Mouse (Mus musculus) MEL (cell line): ENCODE results near the gene Golga3. TPM values are rescaled to one million over a fixed set of nuclear protein-coding genes. Genes with fewer than 3 reads are reported as not detected.

ENCODE experiments used
- DNase-seq: peaks from one replicate; pipeline ENCODE4 v3.0.0; 2011; ENCODE audit warnings: low read depth, low spot score
- H3K27ac ChIP-seq: 2 replicates; pipeline ENCODE4 v1.5.1; 2012; ENCODE audit warnings: low read depth, mild to moderate bottlenecking, control low read depth, low read length, moderate library complexity; ENCODE audit not compliant: control insufficient read depth
- H3K27me3 ChIP-seq, 2 experiments: fragments of 150-350 bp in 1 of 2; sonication (generic) in 1 of 2; 2 replicates each; pipeline ENCODE4 v1.6.1; 2012; ENCODE audit warnings: low read length in 2 of 2, mild to moderate bottlenecking in 2 of 2, improper control_type of control experiment in 1 of 2, moderate library complexity in 1 of 2; ENCODE audit not compliant: insufficient read depth in 2 of 2, control insufficient read depth in 1 of 2
- H3K36me3 ChIP-seq, 2 experiments: 2 replicates each; pipeline ENCODE4 v1.6.1; 2012 to 2014; ENCODE audit warnings: low read length in 2 of 2, improper control_type of control experiment in 1 of 2, inconsistent platforms in 1 of 2, mild to moderate bottlenecking in 1 of 2; ENCODE audit not compliant: insufficient read depth in 2 of 2, control insufficient read depth in 1 of 2
- H3K4me1 ChIP-seq, 2 experiments: fragments of 150-350 bp in 1 of 2; sonication (generic) in 1 of 2; 2 replicates each; pipeline ENCODE4 v1.6.1; 2012; ENCODE audit warnings: low read length in 2 of 2, improper control_type of control experiment in 1 of 2, mild to moderate bottlenecking in 1 of 2; ENCODE audit not compliant: insufficient read depth in 2 of 2, control insufficient read depth in 1 of 2
- H3K4me3 ChIP-seq, 2 experiments: fragments of 150-350 bp in 1 of 2; sonication (generic) in 1 of 2; 2 replicates each; pipeline ENCODE4 v1.5.1; 2012; ENCODE audit warnings: low read depth in 2 of 2, low read length in 2 of 2, mild to moderate bottlenecking in 2 of 2, moderate library complexity in 2 of 2, control low read depth in 1 of 2, improper control_type of control experiment in 1 of 2; ENCODE audit not compliant: control insufficient read depth in 1 of 2, insufficient read depth in 1 of 2
- H3K79me2 ChIP-seq: 2 replicates; pipeline ENCODE4 v1.6.1; 2012; ENCODE audit warnings: mild to moderate bottlenecking, low read length, moderate library complexity; ENCODE audit not compliant: control insufficient read depth, poor library complexity, insufficient read depth
- H3K9ac ChIP-seq: 2 replicates; pipeline ENCODE4 v1.6.1; 2012; ENCODE audit warnings: low read depth, mild to moderate bottlenecking, control low read depth, low read length, moderate library complexity; ENCODE audit not compliant: control insufficient read depth, poor library complexity, severe bottlenecking
- H3K9me3 ChIP-seq: fragments of 150-350 bp; sonication (generic); replicated peaks from 2 replicates; pipeline ENCODE4 v1.6.1; 2012; ENCODE audit warnings: mild to moderate bottlenecking, low read length, improper control_type of control experiment, moderate library complexity; ENCODE audit not compliant: insufficient read depth
- CHD1 ChIP-seq: IDR thresholded peaks from 2 replicates; pipeline ENCODE4 v1.6.1; 2012; ENCODE audit warnings: low read depth, mild to moderate bottlenecking, inconsistent platforms, low read length, improper control_type of control experiment
- ELF1 ChIP-seq: IDR thresholded peaks from 2 replicates; pipeline ENCODE4 v1.6.1; 2014; ENCODE audit warnings: low read depth, mild to moderate bottlenecking, inconsistent platforms, low read length, improper control_type of control experiment, moderate library complexity
- EP300 ChIP-seq, 2 experiments: IDR thresholded peaks; 2 replicates each; pipeline ENCODE4 v1.6.1; 2011; ENCODE audit warnings: improper control_type of control experiment in 2 of 2, low read length in 2 of 2, low read depth in 1 of 2, mild to moderate bottlenecking in 1 of 2
- ETS1 ChIP-seq: IDR thresholded peaks from 2 replicates; pipeline ENCODE4 v1.6.1; 2012; ENCODE audit warnings: low read depth, mild to moderate bottlenecking, inconsistent platforms, low read length, improper control_type of control experiment, moderate library complexity
- GATA1 ChIP-seq: IDR thresholded peaks from 2 replicates; pipeline ENCODE4 v1.6.1; 2011; ENCODE audit warnings: low read depth, low read length, improper control_type of control experiment
- KAT2A ChIP-seq: conservative IDR thresholded peaks from 2 replicates; pipeline ENCODE4 v1.6.1; 2012; ENCODE audit warnings: low read depth, low read length, improper control_type of control experiment, inconsistent platforms
- MEF2A ChIP-seq: IDR thresholded peaks from 2 replicates; pipeline ENCODE4 v1.6.1; 2014; ENCODE audit warnings: low read depth, mild to moderate bottlenecking, inconsistent platforms, low read length, improper control_type of control experiment; ENCODE audit not compliant: poor library complexity, insufficient replicate concordance, severe bottlenecking; ENCODE audit errors: extremely low read depth
- MXI1 ChIP-seq: IDR thresholded peaks from 2 replicates; pipeline ENCODE4 v1.6.1; 2011; ENCODE audit warnings: mild to moderate bottlenecking, low read depth, low read length, improper control_type of control experiment
- MYB ChIP-seq: IDR thresholded peaks from 2 replicates; pipeline ENCODE4 v1.6.1; 2011; ENCODE audit warnings: mild to moderate bottlenecking, low read depth, low read length, improper control_type of control experiment
- MYC ChIP-seq: IDR thresholded peaks from 2 replicates; pipeline ENCODE4 v1.6.1; 2011; ENCODE audit warnings: low read depth, mild to moderate bottlenecking, low read length, improper control_type of control experiment, moderate library complexity
- POLR2A ChIP-seq, 2 experiments: IDR thresholded peaks; 2 replicates each; pipeline ENCODE4 v1.6.1; 2011 to 2012; ENCODE audit warnings: low read length in 2 of 2, mild to moderate bottlenecking in 2 of 2, control low read depth in 1 of 2, improper control_type of control experiment in 1 of 2, low read depth in 1 of 2, moderate library complexity in 1 of 2; ENCODE audit not compliant: control insufficient read depth in 1 of 2, insufficient read depth in 1 of 2, poor library complexity in 1 of 2
- POLR2AphosphoS2 ChIP-seq: IDR thresholded peaks from 2 replicates; pipeline ENCODE4 v1.6.1; 2011; ENCODE audit warnings: low read length, improper control_type of control experiment
- POLR2AphosphoS5 ChIP-seq: IDR thresholded peaks from 2 replicates; pipeline ENCODE4 v1.6.1; 2012; ENCODE audit warnings: low read depth, borderline replicate concordance, mild to moderate bottlenecking, inconsistent platforms, low read length, moderate library complexity, mixed read lengths
- SIN3A ChIP-seq: IDR thresholded peaks from 2 replicates; pipeline ENCODE4 v1.6.1; 2012; ENCODE audit warnings: low read length, improper control_type of control experiment, inconsistent platforms
- TAL1 ChIP-seq: IDR thresholded peaks from 2 replicates; pipeline ENCODE4 v1.6.1; 2012; ENCODE audit warnings: mild to moderate bottlenecking, inconsistent platforms, low read length, moderate library complexity, mixed read lengths
- TBP ChIP-seq: IDR thresholded peaks from 2 replicates; pipeline ENCODE4 v1.8.0; 2011; ENCODE audit warnings: low read depth, low read length, improper control_type of control experiment
- TCF12 ChIP-seq: IDR thresholded peaks from 2 replicates; pipeline ENCODE4 v1.6.1; 2014; ENCODE audit warnings: low read depth, mild to moderate bottlenecking, inconsistent platforms, low read length, improper control_type of control experiment, moderate library complexity
- UBTF ChIP-seq: IDR thresholded peaks from 2 replicates; pipeline ENCODE4 v1.6.1; 2012; ENCODE audit warnings: low read depth, mild to moderate bottlenecking, inconsistent platforms, low read length, improper control_type of control experiment, moderate library complexity, borderline replicate concordance; ENCODE audit not compliant: insufficient read depth
- USF1 ChIP-seq: IDR thresholded peaks from 2 replicates; pipeline ENCODE4 v1.6.1; 2014; ENCODE audit warnings: low read depth, mild to moderate bottlenecking, inconsistent platforms, low read length, improper control_type of control experiment, moderate library complexity
- ZC3H11A ChIP-seq: IDR thresholded peaks from 2 replicates; pipeline ENCODE4 v1.6.1; 2012; ENCODE audit warnings: low read depth, mild to moderate bottlenecking, inconsistent platforms, low read length, improper control_type of control experiment
- ZKSCAN1 ChIP-seq: IDR thresholded peaks from 2 replicates; pipeline ENCODE4 v1.6.1; 2012; ENCODE audit warnings: low read depth, mild to moderate bottlenecking, inconsistent platforms, low read length, improper control_type of control experiment, moderate library complexity
- polyA plus RNA-seq, 2 experiments: library from polyadenylated mRNA; stranded (reverse) in 1 of 2; unstranded in 1 of 2; fragments of >175 nt in 1 of 2; fragments of >200 nt in 1 of 2; gene quantifications; 2 replicates each; pipeline versions ENCODE4 v1.2.1 to v1.2.4; 2012; ENCODE audit warnings: low replicate concordance in 2 of 2, low read depth in 1 of 2; ENCODE audit not compliant: insufficient read length in 2 of 2, insufficient read depth in 1 of 2, missing spikeins in 1 of 2
- total RNA-seq: library from RNA; depleted of rRNA; stranded (reverse); fragments of 300-350 nt; gene quantifications from 2 replicates; pipeline ENCODE4 v1.2.3, GENCODE M21; 2012

The Golga3 gene
- total and polyA plus RNA-seq, 3 experiments = 17.4 to 80.3 (median 21.7) TPM

GRCm38 (mm10) chr5:110270242-110270641 is 93.7 kb downstream of the Golga3 start:
- peaks cover 3 to 26% of the 10 kb centered on the region in 2 experiments for H3K36me3 ChIP-seq
- H3K27ac ChIP-seq = no peak overlapping the region
- peaks cover 6 to 21% of the 10 kb centered on the region in 2 experiments for H3K4me1 ChIP-seq
- H3K9ac ChIP-seq = no peak overlapping the region
- peaks cover 25% of the 10 kb centered on the region for H3K79me2 ChIP-seq
- no peak for DNase-seq
- TF ChIP-seq ZKSCAN1 (no peak), SIN3A (no peak)
- no peaks in the 10 kb centered on the region for H3K27me3 ChIP-seq
- no peaks in the 10 kb centered on the region for H3K9me3 ChIP-seq
- H3K4me3 ChIP-seq = no peak overlapping the region

GRCm38 (mm10) chr5:110274147-110274546 is 97.6 kb downstream of the Golga3 start:
- H3K27me3 ChIP-seq = no peaks in the 10 kb centered on the region
- H3K4me3 ChIP-seq = no peak overlapping the region
- H3K9ac ChIP-seq = no peak overlapping the region
- TF ChIP-seq MEF2A (no peak), TCF12 (peak; percentile 50; the same call in 1 of the 2 replicates), MYC (no peak), ETS1 (no peak; the same call in 1 of the 2 replicates), EP300 (IDR thresholded peaks at IDR 0.05; ENCODE audit: low read depth in 1 of 2, low read length in 2 of 2) (peak; percentile 59 to 76), GATA1 (peak; percentile 78), TBP (no peak)
- TF ChIP-seq, all 39 proteins: peak for 3
- peaks cover 6 to 14% of the 10 kb centered on the region in 2 experiments for H3K4me1 ChIP-seq
- H3K36me3 ChIP-seq = peaks cover 0 to 21% of the 10 kb centered on the region in 2 experiments; a peak in 2 of 4 replicates
- no peak overlapping the region for H3K27ac ChIP-seq
- peaks cover 5% of the 10 kb centered on the region for H3K79me2 ChIP-seq
- DNase-seq = peak; percentile 58
- H3K9me3 ChIP-seq = no peaks in the 10 kb centered on the region

- TF ChIP-seq MXI1 (no peak), POLR2A (IDR thresholded peaks at IDR 0.05; ENCODE audit: control insufficient read depth in 1 of 2, insufficient read depth in 1 of 2, low read depth in 1 of 2, low read length in 2 of 2, poor library complexity in 1 of 2) (no peak), GATA1 (no peak), UBTF (no peak), TCF12 (no peak), MYB (no peak), ZC3H11A (no peak), EP300 (IDR thresholded peaks at IDR 0.05; ENCODE audit: low read depth in 1 of 2, low read length in 2 of 2) (no peak), CHD1 (no peak), SIN3A (no peak), ELF1 (no peak), MEF2A (no peak), MYC (no peak), KAT2A (no peak), POLR2AphosphoS5 (no peak), USF1 (no peak), POLR2AphosphoS2 (no peak), TAL1 (no peak)
These were observed 98.3 kb downstream of the Golga3 start for GRCm38 (mm10) chr5:110274846-110275245.

More at GRCm38 (mm10) chr5:110274846-110275245, 98.3 kb downstream of the Golga3 start:
- Histone ChIP-seq H3K27me3 (no peaks in the 10 kb centered on the region), H3K4me1 (peaks cover 6 to 14% of the 10 kb centered on the region in 2 experiments), H3K27ac (no peak overlapping the region), H3K36me3 (peaks cover 0 to 21% of the 10 kb centered on the region in 2 experiments; a peak in 2 of 4 replicates), H3K9me3 (no peaks in the 10 kb centered on the region), H3K9ac (no peak overlapping the region), H3K4me3 (no peak overlapping the region), H3K79me2 (no peaks in the 10 kb centered on the region)
- no peak for DNase-seq
